Mouse (Mus musculus): ENCODE measurements around the gene Cc2d1a. TPM values are rescaled to one million over a fixed set of nuclear protein-coding genes. Genes with fewer than 3 reads are reported as not detected.

The Cc2d1a gene
- polyA plus RNA-seq, 1 experiment: 38.0 TPM

DNA sequence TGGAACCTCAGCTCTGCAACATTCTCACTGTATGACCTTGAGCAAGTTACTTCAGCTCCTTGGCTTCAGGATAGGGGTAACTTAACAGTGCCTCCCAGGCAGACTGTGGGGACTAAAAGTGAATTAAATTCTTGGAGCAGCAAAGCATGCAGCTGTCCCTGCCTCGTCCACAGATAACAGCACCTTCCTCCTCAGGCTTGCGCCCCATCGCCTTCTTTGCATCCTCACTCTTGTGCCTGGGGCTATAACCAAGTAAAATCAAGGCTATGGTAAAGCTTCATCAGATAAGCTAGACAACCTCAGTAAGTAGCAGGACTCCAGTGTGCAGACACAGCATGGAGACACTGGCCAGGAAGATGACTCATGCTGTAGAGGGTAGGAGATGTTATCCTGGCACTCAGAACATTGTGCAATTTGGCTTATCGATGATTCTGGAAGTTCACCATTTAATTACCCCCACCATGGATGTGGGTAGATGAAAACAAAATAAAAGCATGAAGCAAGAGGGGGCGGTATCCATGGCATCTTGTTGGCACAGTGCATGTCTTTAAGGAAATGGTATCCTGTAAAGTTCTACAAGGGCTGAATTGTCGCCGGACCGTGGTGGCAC is 3.0 kb downstream of the Cc2d1a start:
- no peak for TF ChIP-seq POLR2A (IDR thresholded peaks at IDR 0.05; ENCODE audit: extremely low read depth, insufficient read depth, low read length)
- TF ChIP-seq CTCF (IDR thresholded peaks at IDR 0.05; ENCODE audit: extremely low read depth, insufficient read depth, low read length): no peak
- Histone ChIP-seq H3K4me3 (ENCODE audit: insufficient read depth, low read length) (no peak overlapping the region), H3K27ac (ENCODE audit: insufficient read depth, low read length) (no peak overlapping the region), H3K4me1 (ENCODE audit: control insufficient read depth, insufficient read depth, low read length) (peaks cover 5% of the 10 kb centered on the region)

DNA sequence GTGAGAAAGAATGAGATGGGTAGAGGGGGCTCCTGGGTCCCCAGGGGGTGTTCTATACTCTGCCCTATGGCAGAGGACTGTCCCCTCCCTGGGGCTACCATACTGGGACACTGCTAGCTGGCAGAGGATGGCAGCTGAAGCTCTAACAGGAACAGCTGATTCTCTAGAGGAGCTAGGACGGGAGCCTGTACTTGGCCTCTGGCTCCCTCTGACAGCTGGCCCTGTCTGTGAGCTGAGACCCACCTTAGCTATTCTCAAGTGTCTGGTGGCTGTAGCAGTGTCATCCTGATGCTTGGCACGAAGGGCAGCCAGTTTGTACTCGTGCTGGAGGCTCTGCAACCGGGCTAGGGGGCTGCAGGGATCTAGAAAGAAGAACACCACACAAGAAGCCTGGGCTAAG is 6.9 kb downstream of the Cc2d1a start:
- no peak for TF ChIP-seq CTCF (IDR thresholded peaks at IDR 0.05; ENCODE audit: extremely low read depth, insufficient read depth, low read length)
- TF ChIP-seq POLR2A (IDR thresholded peaks at IDR 0.05; ENCODE audit: extremely low read depth, insufficient read depth, low read length): no peak
- Histone ChIP-seq H3K4me1 (ENCODE audit: control insufficient read depth, insufficient read depth, low read length) (no peaks in the 10 kb centered on the region), H3K27ac (ENCODE audit: insufficient read depth, low read length) (no peak overlapping the region), H3K4me3 (ENCODE audit: insufficient read depth, low read length) (no peak overlapping the region)

DNA sequence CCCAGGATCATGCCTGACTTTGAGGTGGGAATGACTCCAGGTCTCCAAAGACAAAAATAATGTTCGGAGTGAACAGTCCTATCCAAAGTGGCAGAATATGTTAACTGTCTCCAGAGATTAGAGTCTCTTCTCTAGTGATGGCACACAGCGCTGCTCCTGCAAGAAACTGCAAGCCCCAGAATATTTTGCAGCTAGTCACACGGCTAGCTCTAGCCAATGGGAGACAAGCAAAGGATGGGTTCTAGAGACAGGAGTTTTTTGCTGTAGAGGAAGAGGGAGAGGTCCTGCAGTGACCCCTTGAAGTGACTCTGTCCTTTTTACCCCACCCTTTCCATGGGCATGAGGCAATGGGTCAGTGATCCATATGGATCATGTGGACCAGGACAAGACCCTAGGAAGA is 9.9 kb downstream of the Cc2d1a start:
- TF ChIP-seq CTCF (IDR thresholded peaks at IDR 0.05; ENCODE audit: extremely low read depth, insufficient read depth, low read length) (no peak), POLR2A (IDR thresholded peaks at IDR 0.05; ENCODE audit: extremely low read depth, insufficient read depth, low read length) (no peak)
- Histone ChIP-seq H3K4me3 (ENCODE audit: insufficient read depth, low read length) (no peak overlapping the region), H3K4me1 (ENCODE audit: control insufficient read depth, insufficient read depth, low read length) (no peaks in the 10 kb centered on the region), H3K27ac (ENCODE audit: insufficient read depth, low read length) (no peak overlapping the region)

DNA sequence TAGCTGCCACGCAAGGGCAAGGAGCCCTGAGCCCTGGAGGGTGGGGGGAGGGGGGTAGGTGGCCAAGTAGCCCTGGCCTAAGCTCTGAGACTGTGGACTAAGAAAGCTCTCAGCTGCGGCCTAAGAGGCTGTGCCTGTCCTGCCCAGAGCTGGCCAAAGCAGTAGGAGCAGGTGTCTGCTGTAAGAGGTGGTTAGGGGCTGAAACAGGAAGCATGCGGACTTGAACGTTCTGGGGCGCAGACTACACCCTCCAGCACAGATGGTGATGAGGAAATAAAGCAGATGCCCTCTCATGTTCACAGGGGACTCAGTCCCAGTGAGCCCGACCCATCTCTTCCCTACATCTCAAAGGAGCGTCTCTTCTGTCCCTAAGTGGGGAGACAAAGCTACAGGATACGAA is 15.5 kb downstream of the Cc2d1a start:
- Histone ChIP-seq H3K4me3 (ENCODE audit: insufficient read depth, low read length) (no peak overlapping the region), H3K27ac (ENCODE audit: insufficient read depth, low read length) (no peak overlapping the region), H3K4me1 (ENCODE audit: control insufficient read depth, insufficient read depth, low read length) (no peaks in the 10 kb centered on the region)
- no peak for TF ChIP-seq CTCF (IDR thresholded peaks at IDR 0.05; ENCODE audit: extremely low read depth, insufficient read depth, low read length)
- no peak for TF ChIP-seq POLR2A (IDR thresholded peaks at IDR 0.05; ENCODE audit: extremely low read depth, insufficient read depth, low read length)

DNA sequence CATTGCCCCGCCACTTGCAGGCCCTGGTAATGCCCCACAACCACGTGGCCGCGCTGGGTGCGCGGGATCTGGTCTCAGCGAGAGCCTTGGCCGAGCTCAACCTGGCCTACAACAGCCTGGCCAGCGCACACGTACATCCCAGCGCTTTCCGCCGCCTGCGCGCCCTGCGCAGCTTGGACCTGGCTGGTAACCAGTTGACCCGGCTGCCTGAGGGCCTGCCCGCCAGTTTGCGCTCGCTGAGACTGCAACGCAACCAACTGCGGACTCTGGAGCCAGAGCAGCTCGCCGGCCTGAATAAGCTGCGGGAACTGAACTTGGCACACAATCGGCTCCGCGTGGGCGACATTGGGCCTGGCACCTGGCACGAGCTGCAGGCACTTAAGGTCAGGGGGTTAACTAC is 16.9 kb downstream of the Cc2d1a start:
- Histone ChIP-seq H3K4me1 (ENCODE audit: control insufficient read depth, insufficient read depth, low read length) (no peaks in the 10 kb centered on the region), H3K4me3 (ENCODE audit: insufficient read depth, low read length) (no peak overlapping the region), H3K27ac (ENCODE audit: insufficient read depth, low read length) (no peak overlapping the region)
- TF ChIP-seq POLR2A (IDR thresholded peaks at IDR 0.05; ENCODE audit: extremely low read depth, insufficient read depth, low read length) (no peak), CTCF (IDR thresholded peaks at IDR 0.05; ENCODE audit: extremely low read depth, insufficient read depth, low read length) (no peak)

DNA sequence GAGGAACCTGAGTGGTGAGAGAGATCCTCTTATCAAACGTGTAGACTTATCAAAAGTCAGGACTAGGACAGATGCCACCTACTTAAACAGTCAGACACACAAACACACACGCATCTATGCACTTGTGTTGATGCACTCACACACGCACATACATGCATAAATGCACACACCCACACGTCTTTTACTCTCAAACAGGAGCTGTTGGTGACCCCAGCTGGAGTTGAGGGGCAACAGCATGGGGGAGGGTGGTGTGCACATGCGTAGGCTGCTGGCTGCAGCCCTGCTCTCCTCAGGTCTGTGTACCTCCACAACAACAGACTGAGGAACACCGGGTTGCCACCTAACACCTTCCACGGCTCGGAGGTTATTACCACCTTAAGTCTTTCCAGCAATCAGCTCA is 19.5 kb downstream of the Cc2d1a start:
- TF ChIP-seq POLR2A (IDR thresholded peaks at IDR 0.05; ENCODE audit: extremely low read depth, insufficient read depth, low read length): no peak
- no peak for TF ChIP-seq CTCF (IDR thresholded peaks at IDR 0.05; ENCODE audit: extremely low read depth, insufficient read depth, low read length)
- no peak overlapping the region for H3K27ac ChIP-seq (ENCODE audit: insufficient read depth, low read length)

DNA sequence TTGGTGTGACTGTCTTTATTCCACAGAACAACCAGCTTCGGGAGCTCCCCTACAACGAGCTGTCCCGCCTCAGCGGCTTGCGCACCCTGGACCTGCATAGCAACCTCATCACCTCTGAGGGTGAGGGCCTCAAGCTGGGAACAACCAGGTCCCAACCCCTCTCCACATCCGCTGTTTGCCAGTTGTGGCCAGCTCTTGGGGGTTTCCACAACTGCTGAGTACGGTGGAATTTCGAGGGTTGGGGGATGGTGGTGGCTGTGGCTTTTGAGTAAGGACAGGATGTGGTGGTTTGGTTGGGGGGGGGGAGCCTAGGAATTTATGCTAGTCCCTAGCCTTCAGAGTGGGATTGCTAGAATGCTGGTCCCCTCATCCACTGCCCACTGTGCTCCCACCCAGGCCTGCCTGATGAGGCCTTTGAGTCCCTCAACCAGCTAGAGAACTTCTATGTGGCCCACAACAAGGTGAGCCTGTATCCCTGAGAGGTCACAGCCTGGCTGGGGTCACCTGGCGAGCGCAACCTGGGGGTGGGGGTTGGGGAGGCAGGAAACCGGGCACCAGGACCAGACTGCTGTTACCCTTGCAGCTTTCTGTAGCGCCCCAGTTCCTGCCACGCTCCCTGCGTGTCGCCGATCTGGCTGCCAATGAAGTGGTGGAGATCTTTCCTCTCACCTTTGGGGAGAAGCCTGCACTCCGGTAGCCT is 20.4 kb downstream of the Cc2d1a start:
- no peak overlapping the region for H3K27ac ChIP-seq (ENCODE audit: insufficient read depth, low read length)
- TF ChIP-seq CTCF (IDR thresholded peaks at IDR 0.05; ENCODE audit: extremely low read depth, insufficient read depth, low read length): no peak
- no peak for TF ChIP-seq POLR2A (IDR thresholded peaks at IDR 0.05; ENCODE audit: extremely low read depth, insufficient read depth, low read length)
- H3K4me3 ChIP-seq (ENCODE audit: insufficient read depth, low read length): no peak overlapping the region
- H3K4me1 ChIP-seq (ENCODE audit: control insufficient read depth, insufficient read depth, low read length): no peaks in the 10 kb centered on the region

More for the DNA sequence above, 19.5 kb downstream of the Cc2d1a start:
- Histone ChIP-seq H3K4me3 (ENCODE audit: insufficient read depth, low read length) (no peak overlapping the region), H3K4me1 (ENCODE audit: control insufficient read depth, insufficient read depth, low read length) (no peaks in the 10 kb centered on the region)

DNA sequence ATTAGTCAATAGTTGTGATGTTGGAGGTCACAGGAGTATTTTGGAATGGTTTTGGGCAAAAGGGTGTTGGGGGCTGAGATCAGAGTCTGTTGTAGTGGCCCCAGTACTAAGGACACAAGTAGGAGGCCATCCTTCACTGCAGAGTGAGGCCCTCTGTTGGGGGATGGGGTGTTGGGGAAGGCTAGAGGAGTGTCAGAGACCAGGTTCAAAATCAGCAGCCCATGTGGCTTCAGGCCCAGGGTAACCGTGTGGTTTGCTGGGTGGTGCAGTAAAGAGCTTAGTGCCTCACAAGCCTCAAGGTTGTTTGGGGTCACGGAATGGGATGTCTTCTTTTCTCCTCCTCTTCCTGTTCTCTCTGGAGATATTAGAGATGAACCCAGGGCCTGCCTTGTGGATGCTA is 21.0 kb downstream of the Cc2d1a start:
- H3K27ac ChIP-seq (ENCODE audit: insufficient read depth, low read length): no peak overlapping the region
- H3K4me1 ChIP-seq (ENCODE audit: control insufficient read depth, insufficient read depth, low read length): no peaks in the 10 kb centered on the region
- no peak overlapping the region for H3K4me3 ChIP-seq (ENCODE audit: insufficient read depth, low read length)
- TF ChIP-seq CTCF (IDR thresholded peaks at IDR 0.05; ENCODE audit: extremely low read depth, insufficient read depth, low read length): no peak
- no peak for TF ChIP-seq POLR2A (IDR thresholded peaks at IDR 0.05; ENCODE audit: extremely low read depth, insufficient read depth, low read length)

DNA sequence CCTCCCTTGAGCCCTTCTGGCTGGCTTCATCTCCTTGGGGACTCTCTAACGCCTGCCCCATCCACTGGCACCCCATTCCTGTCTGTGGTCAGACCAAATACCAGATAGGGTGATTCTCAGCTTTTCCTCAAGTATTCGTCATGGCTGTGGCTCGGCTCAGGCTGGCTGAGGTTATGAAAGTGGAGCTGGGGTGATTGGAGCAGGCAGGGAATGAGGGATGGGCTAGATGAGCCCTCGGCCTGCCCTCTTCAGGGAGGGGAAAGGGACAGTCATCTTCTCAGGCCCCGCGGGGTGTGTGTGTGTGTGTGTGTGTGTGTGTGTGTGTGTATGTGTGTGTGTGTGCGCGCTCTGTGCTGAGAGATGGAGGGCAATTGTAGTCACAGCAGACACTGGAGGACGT is 22.1 kb downstream of the Cc2d1a start, which contains the start of gene Podnl1:
Gene Podnl1 (plus strand): TSS at position 334 of the 400 bp plus-strand sequence.
- no peak within 1 kb of the TSS for H3K27ac ChIP-seq (ENCODE audit: insufficient read depth, low read length)
- H3K4me1 ChIP-seq (ENCODE audit: control insufficient read depth, insufficient read depth, low read length): no peaks in the 10 kb centered on the region
- H3K4me3 ChIP-seq (ENCODE audit: insufficient read depth, low read length): no peak within 1 kb of the TSS
- TF ChIP-seq CTCF (IDR thresholded peaks at IDR 0.05; ENCODE audit: extremely low read depth, insufficient read depth, low read length): no peak
- no peak for TF ChIP-seq POLR2A (IDR thresholded peaks at IDR 0.05; ENCODE audit: extremely low read depth, insufficient read depth, low read length)

DNA sequence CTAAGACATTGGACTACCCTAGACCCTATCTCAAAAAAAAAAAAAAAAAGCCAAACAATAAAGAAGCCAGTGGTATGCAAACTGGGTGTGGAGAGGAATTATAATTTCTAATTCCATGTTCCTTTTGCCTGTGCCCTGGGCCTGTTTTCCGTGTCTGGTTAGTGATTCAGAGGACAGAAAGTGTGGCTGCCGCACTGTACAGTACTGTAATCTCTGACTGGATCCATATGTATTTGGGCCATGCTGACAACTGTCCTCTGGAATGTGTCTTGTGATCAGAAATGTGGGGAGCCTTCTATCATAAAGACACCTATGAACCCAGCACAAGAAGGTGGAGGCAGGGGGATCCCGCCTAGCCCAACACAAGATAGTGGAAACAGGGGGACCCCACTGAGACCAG is 25.6 kb downstream of the Cc2d1a start:
- Histone ChIP-seq H3K4me3 (ENCODE audit: insufficient read depth, low read length) (no peak overlapping the region), H3K27ac (ENCODE audit: insufficient read depth, low read length) (no peak overlapping the region), H3K4me1 (ENCODE audit: control insufficient read depth, insufficient read depth, low read length) (no peaks in the 10 kb centered on the region)
- no peak for TF ChIP-seq CTCF (IDR thresholded peaks at IDR 0.05; ENCODE audit: extremely low read depth, insufficient read depth, low read length)

All from cortical plate, adult 2 months (tissue).